Mouse (Mus musculus) cerebellum, adult 2 months (tissue): ENCODE results near the gene Dusp19.

Experiments
- CTCF ChIP-seq: fragments of 200-500 bp; IDR thresholded peaks from 2 replicates; pipeline ENCODE4 v1.5.1; 2011; ENCODE audit warnings: low read depth, mild to moderate bottlenecking, control low read depth, low read length, moderate library complexity, borderline replicate concordance; ENCODE audit not compliant: insufficient read depth
- POLR2A ChIP-seq: fragments of 200-500 bp; IDR thresholded peaks from 2 replicates; pipeline ENCODE4 v1.6.1; 2011; ENCODE audit warnings: low read length, control low read depth, borderline replicate concordance; ENCODE audit not compliant: insufficient read depth

DNA sequence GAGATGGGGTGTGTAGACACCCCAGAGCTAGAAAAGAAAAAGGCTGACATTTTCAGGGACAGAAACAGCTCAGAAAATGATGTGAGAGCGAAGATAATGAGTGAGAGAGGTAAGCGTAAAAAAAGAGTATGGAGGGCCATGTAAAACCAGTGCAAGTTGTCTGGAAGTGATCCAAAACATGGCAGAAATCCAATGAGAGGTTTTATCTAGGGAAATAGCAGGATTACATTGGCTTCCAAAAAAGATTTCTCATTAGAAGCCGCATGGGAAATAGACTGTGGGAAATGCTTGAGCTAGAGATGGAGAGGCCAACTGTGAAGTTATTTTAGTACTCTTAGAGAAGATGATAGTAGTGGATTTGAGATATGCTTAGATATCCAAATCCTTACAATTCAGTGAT lies 5.1 kb downstream of the Dusp19 start:
- no peak for TF ChIP-seq CTCF
- TF ChIP-seq POLR2A: no peak
